Mouse (Mus musculus) neural tube, embryonic 12.5 days (tissue): ENCODE results near the gene Brsk1. TPM values are rescaled to one million over a fixed set of nuclear protein-coding genes. Genes with fewer than 3 reads are reported as not detected.
A peak's percentile ranks its signal among the peaks of the same experiment; 100 is the strongest.

Source experiments
- ATAC-seq: fragments of 200-750 bp; cut with Nextera tagmentation; 2 replicates; pipeline ENCODE4 v1.8.0; 2017; ENCODE audit warnings: low read depth, mild to moderate bottlenecking, moderate TSS enrichment, moderate library complexity; ENCODE audit not compliant: low FRiP score
- H3K27ac ChIP-seq: fragments of 300-500 bp; sonication (generic); 2 replicates; pipeline ENCODE4 v1.5.1; 2016
- H3K27me3 ChIP-seq: fragments of 300-500 bp; sonication (generic); replicated peaks from 2 replicates; pipeline ENCODE4 v1.6.1; 2016; ENCODE audit warnings: mild to moderate bottlenecking
- H3K36me3 ChIP-seq: fragments of 300-500 bp; sonication (generic); 2 replicates; pipeline ENCODE4 v1.6.1; 2016; ENCODE audit warnings: mild to moderate bottlenecking
- H3K4me1 ChIP-seq: fragments of 300-500 bp; sonication (generic); 2 replicates; pipeline ENCODE4 v1.6.1; 2016
- H3K4me2 ChIP-seq: fragments of 300-500 bp; sonication (generic); replicated peaks from 2 replicates; pipeline ENCODE4 v1.6.1; 2016; ENCODE audit warnings: mild to moderate bottlenecking
- H3K4me3 ChIP-seq: fragments of 300-500 bp; sonication (generic); 2 replicates; pipeline ENCODE4 v1.5.1; 2016
- H3K9ac ChIP-seq: fragments of 300-500 bp; sonication (generic); 2 replicates; pipeline ENCODE4 v1.6.1; 2016; ENCODE audit warnings: mild to moderate bottlenecking
- H3K9me3 ChIP-seq: fragments of 300-500 bp; sonication (generic); 2 replicates; pipeline ENCODE4 v1.6.1; 2016; ENCODE audit warnings: mild to moderate bottlenecking
- WGBS: fragments of 180-500 bp; shearing (Covaris S2); methylation state at CpG from one replicate; pipeline ENCODE4 v1.1.7; 2016; 5-methylcytosine and 5-hydroxymethylcytosine counted together
- polyA plus RNA-seq: library from polyadenylated mRNA; unstranded; fragments of >200 nt; fragmentation: Nextera tagmentation; extraction: Ambion mirVana; gene quantifications from 2 replicates; pipeline ENCODE4 v1.2.1, GENCODE M21; 2016

The Brsk1 gene
- polyA plus RNA-seq, 1 experiment from 2014 or later = 5.0 TPM

DNA sequence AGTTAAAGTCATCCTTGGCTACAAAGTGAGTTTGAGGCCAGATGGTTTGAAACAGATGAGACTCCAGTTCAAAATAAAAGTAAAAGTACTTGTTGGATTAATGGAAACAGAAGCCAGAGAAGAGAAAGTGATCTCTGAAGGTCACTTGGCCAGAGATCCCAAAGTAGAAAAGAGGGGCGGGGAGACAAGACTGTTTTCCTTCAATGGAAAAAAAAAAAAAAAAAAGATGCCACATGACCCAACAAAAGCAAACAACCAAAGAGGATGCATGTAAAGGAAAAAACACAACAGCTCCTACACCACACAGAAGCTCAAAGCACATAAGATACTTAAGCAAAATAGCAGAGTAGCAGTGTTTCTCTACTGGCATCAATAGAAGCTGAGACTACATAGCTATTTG, 34.5 kb upstream of the Brsk1 start:
- 86% methylated on average over 1 of the region's 1 CpGs for WGBS
- no peak for ATAC-seq

GRCm38 (mm10) chr7:4656818-4657217, 33.6 kb upstream of the Brsk1 start:
- Histone ChIP-seq H3K27me3 (no peaks in the 10 kb centered on the region), H3K4me2 (peak overlapping the region; percentile 97), H3K36me3 (peaks cover 4% of the 10 kb centered on the region; the same call in 1 of the 2 replicates), H3K9me3 (no peaks in the 10 kb centered on the region), H3K27ac (no peak overlapping the region), H3K4me1 (peaks cover 32% of the 10 kb centered on the region), H3K9ac (peak overlapping the region; percentile 91), H3K4me3 (no peak overlapping the region)
- 71% methylated on average over 1 of the region's 1 CpGs for WGBS
- ATAC-seq = no peak

More for the DNA sequence above, 34.5 kb upstream of the Brsk1 start:
- Histone ChIP-seq H3K27ac (no peak overlapping the region), H3K36me3 (peaks cover 4% of the 10 kb centered on the region; the same call in 1 of the 2 replicates), H3K27me3 (no peaks in the 10 kb centered on the region), H3K9me3 (no peaks in the 10 kb centered on the region), H3K9ac (no peak overlapping the region), H3K4me2 (no peak overlapping the region; the same call in 1 of the 2 replicates), H3K4me1 (peaks cover 32% of the 10 kb centered on the region), H3K4me3 (no peak overlapping the region)

DNA sequence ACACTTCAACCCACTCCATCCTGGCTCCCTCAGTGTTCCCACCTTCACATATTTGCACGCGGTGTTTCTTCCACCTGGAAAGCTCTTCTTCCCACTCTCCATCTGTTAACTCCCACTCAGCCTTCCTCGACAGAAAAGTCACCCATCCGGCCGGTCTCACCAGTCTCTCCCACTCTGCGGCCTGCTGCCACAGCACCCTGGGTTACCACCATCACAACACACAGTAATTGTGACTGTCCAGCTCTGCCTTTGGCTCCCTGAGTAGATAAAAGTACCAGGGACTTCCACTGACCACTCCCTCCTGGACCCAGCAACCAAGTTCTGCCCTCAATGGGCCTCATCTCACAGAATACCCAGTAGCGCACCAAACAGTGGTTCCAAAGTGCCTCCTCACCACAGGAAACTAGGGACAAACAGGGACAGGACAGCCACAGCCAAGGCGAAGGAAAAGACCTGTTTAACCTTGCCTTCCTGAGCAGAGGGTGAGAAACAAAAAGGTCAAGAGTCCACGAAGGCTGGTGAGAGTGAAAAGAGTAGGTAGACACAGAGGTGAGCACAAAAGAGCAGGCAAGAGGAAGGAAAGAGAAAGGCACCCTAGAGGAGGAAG, 32.8 kb upstream of the Brsk1 start:
- peaks cover 32% of the 10 kb centered on the region for H3K4me1 ChIP-seq
- no peaks in the 10 kb centered on the region for H3K9me3 ChIP-seq
- no peak overlapping the region for H3K27ac ChIP-seq
- peak overlapping the region; percentile 88 for H3K4me3 ChIP-seq
- peaks cover 8% of the 10 kb centered on the region for H3K36me3 ChIP-seq
- H3K4me2 ChIP-seq = peak overlapping the region; percentile 97
- peak overlapping the region; percentile 91 for H3K9ac ChIP-seq
- 61% methylated on average over 9 of the region's 9 CpGs for WGBS
- H3K27me3 ChIP-seq = no peaks in the 10 kb centered on the region
- ATAC-seq = no peak

DNA sequence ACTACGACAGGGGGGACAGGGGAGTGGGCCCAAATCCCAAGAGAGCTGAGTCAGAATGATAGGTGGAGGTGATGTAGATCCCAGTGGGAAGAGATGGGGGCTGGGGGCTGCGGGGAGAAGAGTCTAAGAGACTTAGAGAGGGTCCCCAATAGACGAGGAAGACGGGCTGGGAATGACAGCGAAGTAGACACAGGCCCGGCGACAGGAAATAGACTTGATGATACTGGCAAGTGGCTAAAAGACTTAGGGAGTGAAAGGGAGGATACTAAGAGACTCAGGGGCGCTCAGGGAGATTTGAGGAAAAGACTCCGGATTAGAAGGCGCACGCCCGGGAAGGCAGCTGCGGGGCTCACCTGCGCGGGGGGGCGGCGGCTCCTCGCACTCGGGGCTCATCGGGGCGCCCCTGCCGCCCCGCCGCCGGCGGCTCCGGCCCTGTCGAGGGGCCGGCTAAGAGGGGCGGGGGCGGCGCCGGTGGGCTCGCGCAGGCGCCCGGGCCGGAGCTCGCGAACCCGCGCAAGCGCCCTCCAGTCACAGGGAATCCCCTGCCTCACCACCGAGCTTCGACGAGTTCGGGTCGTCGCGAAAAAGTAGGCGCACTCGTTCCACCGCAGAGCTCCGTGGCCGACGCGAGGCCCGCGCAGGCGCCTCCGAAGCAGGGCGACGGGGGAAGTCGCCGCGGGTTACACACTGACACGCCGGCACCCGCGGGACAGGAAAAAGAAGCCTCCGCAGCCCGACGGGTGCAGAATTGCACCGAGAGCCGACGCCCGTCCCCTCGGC, 32.1 kb upstream of the Brsk1 start:
- ATAC-seq = peak; percentile 82
- Histone ChIP-seq H3K4me3 (peak overlapping the region; percentile 88), H3K4me1 (peaks cover 32% of the 10 kb centered on the region), H3K9me3 (no peaks in the 10 kb centered on the region), H3K4me2 (peak overlapping the region; percentile 97), H3K27ac (peak overlapping the region; percentile 88), H3K27me3 (no peaks in the 10 kb centered on the region), H3K36me3 (peaks cover 9% of the 10 kb centered on the region; the same call in 1 of the 2 replicates), H3K9ac (peak overlapping the region; percentile 91)
- under 1% methylated on average over 75 of the region's 78 CpGs for WGBS

DNA sequence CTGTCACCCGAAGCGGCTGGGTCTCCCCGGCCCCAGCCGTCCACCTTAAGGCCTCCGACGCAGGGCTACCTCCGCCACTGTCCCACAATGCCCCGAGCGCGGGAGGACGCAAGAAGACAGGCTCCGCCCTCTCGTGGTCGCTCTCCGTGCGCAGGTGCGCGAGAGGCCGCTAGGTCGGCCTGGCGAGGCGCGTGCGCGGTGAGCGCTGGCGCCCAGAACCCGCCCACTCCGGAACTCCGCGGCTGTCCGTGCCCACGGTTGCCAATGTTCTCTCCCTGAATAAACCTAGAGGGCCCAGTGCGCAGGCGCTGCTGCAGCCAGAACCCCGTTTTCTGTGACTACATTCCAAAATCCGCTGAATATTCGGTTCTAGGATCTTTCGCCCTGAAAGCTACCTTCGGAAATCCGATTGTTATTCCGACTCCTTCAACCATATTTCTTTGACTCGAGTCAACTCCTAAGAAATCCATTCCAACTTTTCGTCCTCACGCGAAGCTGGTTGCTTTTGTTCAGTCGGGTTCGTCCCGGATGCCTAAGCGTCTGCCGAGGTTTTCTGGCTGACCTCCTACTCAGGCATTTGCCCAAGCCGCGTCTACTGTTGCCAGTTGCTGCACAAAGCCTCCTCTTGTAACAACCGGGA, 31.4 kb upstream of the Brsk1 start, which contains the start of gene Ppp6r1:
Ppp6r1 (minus strand) TSS at position 108 of the 640 bp plus-strand sequence.
- Histone ChIP-seq H3K36me3 (peaks cover 14% of the 10 kb centered on the region; the same call in 1 of the 2 replicates), H3K4me1 (peaks cover 32% of the 10 kb centered on the region), H3K9me3 (no peaks in the 10 kb centered on the region), H3K27ac (peak within 1 kb of the TSS; percentile 88), H3K4me3 (peak within 1 kb of the TSS; percentile 88), H3K27me3 (no peaks in the 10 kb centered on the region), H3K4me2 (peak within 1 kb of the TSS; percentile 97), H3K9ac (peak within 1 kb of the TSS; percentile 91)
- peak; percentile 98 for ATAC-seq
- WGBS = under 1% methylated on average over 54 of the region's 54 CpGs

GRCm38 (mm10) chr7:4659911-4660443, 30.4 kb upstream of the Brsk1 start:
- Histone ChIP-seq H3K9me3 (no peaks in the 10 kb centered on the region), H3K9ac (peak overlapping the region; percentile 91; the same call in 1 of the 2 replicates), H3K4me1 (peaks cover 32% of the 10 kb centered on the region), H3K36me3 (peaks cover 21% of the 10 kb centered on the region), H3K4me3 (peak overlapping the region; percentile 88), H3K4me2 (peak overlapping the region; percentile 97), H3K27ac (peak overlapping the region; percentile 88; the same call in 1 of the 2 replicates), H3K27me3 (no peaks in the 10 kb centered on the region)
- WGBS = 67% methylated on average over 3 of the region's 3 CpGs
- ATAC-seq = no peak

- Histone ChIP-seq H3K9me3 (no peaks in the 10 kb centered on the region), H3K4me1 (peaks cover 5% of the 10 kb centered on the region; the same call in 1 of the 2 replicates), H3K27ac (no peak overlapping the region), H3K27me3 (no peaks in the 10 kb centered on the region), H3K4me2 (no peak overlapping the region), H3K9ac (no peak overlapping the region), H3K4me3 (no peak overlapping the region), H3K36me3 (peaks cover 41% of the 10 kb centered on the region)
- ATAC-seq = no peak
- WGBS = 83% methylated on average over 8 of the region's 8 CpGs
These were observed 27.2 kb upstream of the Brsk1 start for GRCm38 (mm10) chr7:4663179-4663578.

GRCm38 (mm10) chr7:4663742-4664141, 26.7 kb upstream of the Brsk1 start:
- WGBS = 93% methylated on average over 2 of the region's 2 CpGs
- H3K36me3 ChIP-seq = peaks cover 46% of the 10 kb centered on the region
- no peak for ATAC-seq

GRCm38 (mm10) chr7:4666871-4667270, 23.5 kb upstream of the Brsk1 start:
- Histone ChIP-seq H3K4me1 (no peaks in the 10 kb centered on the region), H3K36me3 (peaks cover 69% of the 10 kb centered on the region), H3K27ac (no peak overlapping the region), H3K27me3 (no peaks in the 10 kb centered on the region), H3K4me3 (no peak overlapping the region), H3K9me3 (no peaks in the 10 kb centered on the region), H3K9ac (no peak overlapping the region), H3K4me2 (no peak overlapping the region)
- ATAC-seq = no peak
- WGBS = 95% methylated on average over 5 of the region's 5 CpGs

More at GRCm38 (mm10) chr7:4663742-4664141, 26.7 kb upstream of the Brsk1 start:
- Histone ChIP-seq H3K27ac (no peak overlapping the region), H3K9me3 (no peaks in the 10 kb centered on the region), H3K4me1 (peaks cover 5% of the 10 kb centered on the region; the same call in 1 of the 2 replicates), H3K4me3 (no peak overlapping the region), H3K27me3 (no peaks in the 10 kb centered on the region), H3K4me2 (no peak overlapping the region), H3K9ac (no peak overlapping the region)

GRCm38 (mm10) chr7:4668506-4668905, 21.9 kb upstream of the Brsk1 start:
- Histone ChIP-seq H3K9me3 (no peaks in the 10 kb centered on the region), H3K4me3 (no peak overlapping the region), H3K27me3 (no peaks in the 10 kb centered on the region), H3K27ac (no peak overlapping the region), H3K36me3 (peaks cover 61% of the 10 kb centered on the region), H3K4me2 (no peak overlapping the region), H3K9ac (no peak overlapping the region), H3K4me1 (no peaks in the 10 kb centered on the region)
- 95% methylated on average over 8 of the region's 8 CpGs for WGBS
- ATAC-seq = no peak

DNA sequence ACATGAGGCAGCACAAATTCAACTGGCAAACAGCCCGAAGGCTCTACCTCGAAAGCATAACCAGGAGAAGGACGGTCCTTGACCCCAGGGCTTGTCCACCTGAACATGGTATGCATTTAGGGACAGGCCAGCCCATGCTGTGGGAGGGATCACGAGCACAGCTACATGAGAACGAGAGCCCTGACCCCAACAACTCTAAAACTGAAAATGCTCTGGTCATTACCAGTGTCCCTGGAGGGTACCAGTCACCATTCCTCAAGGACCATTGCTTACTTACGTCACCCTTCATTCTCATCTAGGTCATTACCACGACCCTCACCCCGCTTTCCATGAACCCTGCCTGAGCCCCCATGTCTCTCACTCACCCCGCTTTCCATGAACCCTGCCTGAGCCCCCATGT, 21.2 kb upstream of the Brsk1 start:
- no peaks in the 10 kb centered on the region for H3K27me3 ChIP-seq
- H3K9me3 ChIP-seq = no peaks in the 10 kb centered on the region
- no peak overlapping the region for H3K4me3 ChIP-seq
- no peaks in the 10 kb centered on the region for H3K4me1 ChIP-seq
- H3K9ac ChIP-seq = no peak overlapping the region
- H3K4me2 ChIP-seq = no peak overlapping the region
- no peak overlapping the region for H3K27ac ChIP-seq
- no peak for ATAC-seq
- peaks cover 62% of the 10 kb centered on the region for H3K36me3 ChIP-seq
- 97% methylated on average over 9 of the region's 9 CpGs for WGBS
